8 mouse cellular contexts compared by ENCODE assay signal in the genomic region with DNA sequence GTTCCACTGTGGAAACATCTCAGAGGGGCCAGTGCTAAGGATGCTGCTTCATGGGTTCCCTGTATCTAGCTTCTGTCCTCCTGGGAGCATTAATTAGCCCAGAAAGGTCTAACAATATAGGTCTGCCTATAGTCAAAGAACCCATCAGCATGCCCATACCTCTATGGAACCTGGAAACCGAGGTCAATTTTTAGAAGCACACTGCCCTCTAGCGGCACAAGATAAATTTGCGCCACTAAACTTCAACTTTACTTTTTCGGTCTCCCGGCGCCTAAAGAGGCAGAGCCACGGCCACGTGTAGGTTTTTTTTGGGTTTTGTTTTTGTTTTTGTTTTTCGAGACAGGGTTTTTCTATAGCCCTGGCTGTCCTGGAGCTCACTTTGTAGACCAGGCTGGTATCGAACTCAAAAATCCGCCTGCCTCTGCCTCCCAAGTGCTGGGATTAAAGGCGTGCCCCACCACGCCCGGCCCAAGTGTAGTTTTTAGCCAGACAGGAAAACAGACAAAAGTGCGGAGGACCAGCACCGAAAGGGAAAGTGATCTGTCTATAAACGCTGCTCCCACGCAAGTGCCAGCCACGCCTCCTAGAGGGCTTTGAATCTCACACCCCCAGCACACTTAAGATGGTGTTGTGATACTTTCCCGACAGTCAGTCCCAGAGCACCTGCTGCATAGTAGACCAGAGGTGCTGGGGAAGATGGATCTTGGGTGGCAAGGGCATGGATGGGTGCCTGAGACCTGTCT. TPM values are rescaled to one million over a fixed set of nuclear protein-coding genes. Genes with fewer than 3 reads are reported as not detected.
A peak's percentile ranks its signal among the peaks of the same experiment; 100 is the strongest.
DNase-seq lines count a peak whose midpoint lies in the region; ATAC-seq lines count a peak whose summit lies in the region.

No protein-coding gene starts in this region.

- H3K4me1 ChIP-seq in heart, embryonic 10.5 days, result peaks cover 10% of the 10 kb centered on the region
- H3K4me1 ChIP-seq in kidney, embryonic 15.5 days, result peaks cover 12% of the 10 kb centered on the region
- H3K4me1 ChIP-seq in liver, embryonic 13.5 days (replicated peaks), result peaks cover 13% of the 10 kb centered on the region
- peaks cover 7% of the 10 kb centered on the region for H3K4me1 ChIP-seq in stomach, embryonic 15.5 days

- no peak overlapping the region for H3K27ac ChIP-seq in heart, embryonic 10.5 days
- no peak overlapping the region for H3K27ac ChIP-seq in kidney, embryonic 15.5 days
- H3K27ac ChIP-seq in liver, embryonic 13.5 days, result no peak overlapping the region
- H3K27ac ChIP-seq in stomach, embryonic 15.5 days, result no peak overlapping the region

- no peaks in the 10 kb centered on the region for H3K9me3 ChIP-seq in heart, embryonic 10.5 days
- H3K9me3 ChIP-seq in kidney, embryonic 15.5 days (replicated peaks), result no peaks in the 10 kb centered on the region
- no peaks in the 10 kb centered on the region for H3K9me3 ChIP-seq in liver, embryonic 13.5 days (replicated peaks)
- no peaks in the 10 kb centered on the region for H3K9me3 ChIP-seq in stomach, embryonic 15.5 days

- ATAC-seq in kidney, embryonic 15.5 days (replicated peaks; ENCODE audit: low FRiP score), result no peak
- peak; percentile 25; the same call in 1 of the 2 replicates for ATAC-seq in liver, embryonic 13.5 days (ENCODE audit: low read depth)
- ATAC-seq in stomach, embryonic 15.5 days (ENCODE audit: insufficient read depth, low FRiP score, low read depth), result no peak; the same call in 1 of the 2 replicates

- peak overlapping the region; percentile 46 for H3K9ac ChIP-seq in kidney, embryonic 15.5 days
- peak overlapping the region; percentile 47 for H3K9ac ChIP-seq in liver, embryonic 13.5 days
- H3K9ac ChIP-seq in stomach, embryonic 15.5 days, result 0 out of 2 replicates have a peak overlapping the region, but pooled peaks have one; percentile 22

- H3K36me3 ChIP-seq in heart, embryonic 10.5 days, result no peaks in the 10 kb centered on the region
- H3K36me3 ChIP-seq in kidney, embryonic 15.5 days, result no peaks in the 10 kb centered on the region
- no peaks in the 10 kb centered on the region for H3K36me3 ChIP-seq in liver, embryonic 13.5 days
- no peaks in the 10 kb centered on the region for H3K36me3 ChIP-seq in stomach, embryonic 15.5 days

- peaks cover 60% of the 10 kb centered on the region for H3K27me3 ChIP-seq in heart, embryonic 10.5 days (ENCODE audit: insufficient read depth, poor library complexity, severe bottlenecking)
- H3K27me3 ChIP-seq in kidney, embryonic 15.5 days, result peaks cover 78% of the 10 kb centered on the region
- H3K27me3 ChIP-seq in liver, embryonic 13.5 days, result peaks cover 39% of the 10 kb centered on the region
- H3K27me3 ChIP-seq in stomach, embryonic 15.5 days (replicated peaks), result no peaks in the 10 kb centered on the region; the same call in 1 of the 2 replicates

- H3K4me3 ChIP-seq in heart, embryonic 10.5 days, result peak overlapping the region; percentile 62
- peak overlapping the region; percentile 49 for H3K4me3 ChIP-seq in kidney, embryonic 15.5 days (replicated peaks)
- peak overlapping the region; percentile 58 for H3K4me3 ChIP-seq in liver, embryonic 13.5 days (replicated peaks)
- peak overlapping the region; percentile 40 for H3K4me3 ChIP-seq in stomach, embryonic 15.5 days (replicated peaks)

- 3% methylated on average over 20 of the region's 20 CpGs for WGBS in heart, embryonic 10.5 days
- 1% methylated on average over 20 of the region's 20 CpGs for WGBS in kidney, embryonic 15.5 days
- WGBS in liver, embryonic 13.5 days (ENCODE audit: insufficient replicate concordance), result 1% methylated on average over 20 of the region's 20 CpGs
- 2% methylated on average over 20 of the region's 20 CpGs for WGBS in stomach, embryonic 15.5 days

- peak overlapping the region; percentile 69 for H3K4me2 ChIP-seq in kidney, embryonic 15.5 days
- peak overlapping the region; percentile 75 for H3K4me2 ChIP-seq in liver, embryonic 13.5 days
- H3K4me2 ChIP-seq in stomach, embryonic 15.5 days, result peak overlapping the region; percentile 82

- DNase-seq in 3T3-L1 (ENCODE audit: low read depth, low spot score) (peak; percentile 80), ZHBTc4 (ENCODE audit: low read depth, low spot score) (peak; percentile 79)
- DNase-seq in embryo, embryonic 11 days, result peak; percentile 80
- DNase-seq in heart, embryonic 10.5 days (ENCODE audit: low spot score), result no peak
- peak; percentile 44 for DNase-seq in liver, embryonic 13.5 days
- DNase-seq in naive thymus-derived CD4-positive, alpha-beta T cell, adult 2 months (ENCODE audit: low read depth), result peak; percentile 89

RNA-seq across cellular contexts. Expression of a gene that starts 0.9 kb away (rescaled TPM):
- polyA plus RNA-seq in heart, embryonic 10.5 days (2016; fragmentation: Nextera tagmentation; extraction: Ambion mirVana), result 0.13 and 0.51 TPM in 2 replicates
- polyA plus RNA-seq in kidney, embryonic 15.5 days (2015; fragmentation: Nextera tagmentation; extraction: Ambion mirVana), result 0.31 and 0.35 TPM in 2 replicates
- polyA plus RNA-seq in liver, embryonic 13.5 days (2015; fragmentation: Nextera tagmentation; extraction: Ambion mirVana), result 0.08 and 0.13 TPM in 2 replicates
- polyA plus RNA-seq in stomach, embryonic 15.5 days (2015; fragmentation: Nextera tagmentation; extraction: Ambion mirVana), result 0.39 TPM in 2 replicates

RNA-seq across cellular contexts. Expression of a gene that starts 6.1 kb away (rescaled TPM):
- 7.5 and 9.5 TPM in 2 replicates for polyA plus RNA-seq in heart, embryonic 10.5 days (2016; fragmentation: Nextera tagmentation; extraction: Ambion mirVana)
- polyA plus RNA-seq in kidney, embryonic 15.5 days (2015; fragmentation: Nextera tagmentation; extraction: Ambion mirVana), result 11.5 and 11.7 TPM in 2 replicates
- 4.6 and 5.2 TPM in 2 replicates for polyA plus RNA-seq in liver, embryonic 13.5 days (2015; fragmentation: Nextera tagmentation; extraction: Ambion mirVana)
- polyA plus RNA-seq in stomach, embryonic 15.5 days (2015; fragmentation: Nextera tagmentation; extraction: Ambion mirVana), result 10.1 and 10.4 TPM in 2 replicates
